Mouse (Mus musculus) right cerebral cortex, adult 2 months (tissue): ENCODE results near the gene Agbl4.
"Not testable (repeated sequence)": the region's sequence is repeated elsewhere in the genome, so short reads cannot be mapped to it uniquely, and the experiment has no call there.

Experiments used
- DNase-seq, 2 experiments: peaks; one replicate each; pipeline ENCODE4 v3.0.0; 2021 to 2022; ENCODE audit warnings: low spot score in 2 of 2

Agbl4 gene

GRCm38 (mm10) chr4:110916565-110916964 is 519.1 kb downstream of the Agbl4 start:
- peak; percentile 79 to 86 for DNase-seq

- DNase-seq, result no peak
These were observed 523.6 kb downstream of the Agbl4 start for GRCm38 (mm10) chr4:110921013-110921412.

GRCm38 (mm10) chr4:111001641-111002040 is 604.2 kb downstream of the Agbl4 start:
- peak; percentile 22 to 35 for DNase-seq

- no peak for DNase-seq
These were observed 607.4 kb downstream of the Agbl4 start for GRCm38 (mm10) chr4:111004719-111005479.

GRCm38 (mm10) chr4:111019376-111019775 is 621.9 kb downstream of the Agbl4 start:
- peak; percentile 32 to 56 for DNase-seq

GRCm38 (mm10) chr4:111067330-111067729 is 669.9 kb downstream of the Agbl4 start:
- no peak for DNase-seq

- peak; percentile 5 to 11 for DNase-seq
These were observed 676.5 kb downstream of the Agbl4 start for GRCm38 (mm10) chr4:111073738-111074497.

- DNase-seq, result no peak
These were observed 677.3 kb downstream of the Agbl4 start for GRCm38 (mm10) chr4:111074701-111075154.

GRCm38 (mm10) chr4:111077810-111078209 is 680.3 kb downstream of the Agbl4 start:
- DNase-seq, result no peak

- no peak for DNase-seq
These were observed 687.9 kb downstream of the Agbl4 start for GRCm38 (mm10) chr4:111085330-111085729.

- DNase-seq, result peak in 1 of 2 experiments; percentile 4
These were observed 739.0 kb downstream of the Agbl4 start for GRCm38 (mm10) chr4:111136217-111137147.

- DNase-seq, result no peak
These were observed 750.3 kb downstream of the Agbl4 start for GRCm38 (mm10) chr4:111147748-111148147.

GRCm38 (mm10) chr4:111155859-111156258 is 758.4 kb downstream of the Agbl4 start:
- DNase-seq, result no peak

GRCm38 (mm10) chr4:111181478-111181877 is 784.0 kb downstream of the Agbl4 start:
- DNase-seq, result peak in 1 of 2 experiments; percentile 10

GRCm38 (mm10) chr4:111200100-111200499 is 802.6 kb downstream of the Agbl4 start:
- DNase-seq, result no peak

GRCm38 (mm10) chr4:111215191-111215762 is 817.8 kb downstream of the Agbl4 start:
- peak; percentile 16 to 29 for DNase-seq

- DNase-seq, result not testable (repeated sequence)
These were observed 821.6 kb downstream of the Agbl4 start for GRCm38 (mm10) chr4:111219030-111219429.

GRCm38 (mm10) chr4:111219543-111219942 is 822.1 kb downstream of the Agbl4 start:
- not testable (repeated sequence) for DNase-seq

GRCm38 (mm10) chr4:111233849-111234248 is 836.4 kb downstream of the Agbl4 start:
- no peak for DNase-seq

- no peak for DNase-seq
These were observed 854.5 kb downstream of the Agbl4 start for GRCm38 (mm10) chr4:111251917-111252316.

- DNase-seq, result no peak
These were observed 858.0 kb downstream of the Agbl4 start for GRCm38 (mm10) chr4:111255499-111255898.
